Comparison of ENCODE assay signal across 8 mouse cellular contexts in genomic region chr9:110665912-110666311, GRCm38 (mm10). TPM values are rescaled to one million over a fixed set of nuclear protein-coding genes. Genes with fewer than 3 reads are reported as not detected.
A peak's percentile ranks its signal among the peaks of the same experiment; 100 is the strongest.
DNase-seq lines count a peak whose midpoint lies in the region; ATAC-seq and TF ChIP-seq lines count a peak whose summit lies in the region.

No protein-coding gene starts in this region.

- H3K4me3 ChIP-seq in lung, adult 2 months (replicated peaks; ENCODE audit: extremely low read depth, low read depth, low read length), result no peak overlapping the region
- H3K4me3 ChIP-seq in limb, embryonic 10.5 days, result no peak overlapping the region
- H3K4me3 ChIP-seq in midbrain, embryonic 13.5 days (replicated peaks), result no peak overlapping the region

- H3K9me3 ChIP-seq in limb, embryonic 10.5 days (replicated peaks), result no peaks in the 10 kb centered on the region
- H3K9me3 ChIP-seq in midbrain, embryonic 13.5 days, result no peaks in the 10 kb centered on the region

- no peak overlapping the region for H3K4me2 ChIP-seq in midbrain, embryonic 13.5 days (replicated peaks)

- no peaks in the 10 kb centered on the region for H3K36me3 ChIP-seq in limb, embryonic 10.5 days
- no peaks in the 10 kb centered on the region for H3K36me3 ChIP-seq in midbrain, embryonic 13.5 days

- peak; percentile 96 for ATAC-seq in erythroblast, adult 5-6 weeks (replicated peaks; ENCODE audit: low FRiP score, poor library complexity, severe bottlenecking)
- ATAC-seq in midbrain, embryonic 13.5 days, result 0 out of 2 replicates have a peak, but pooled peaks have one; percentile 30

- peak; percentile 66 to 74 for DNase-seq in lung, adult 18-20 months
- DNase-seq in lung, adult 2 months, result no peak
- no peak for DNase-seq in limb, embryonic 10.5 days (ENCODE audit: low spot score)
- no peak for DNase-seq in cerebellum, adult 9-10 months
- DNase-seq in retina, postnatal 1 day, result no peak
- no peak for DNase-seq in gastrocnemius, postnatal 14 days

- H3K27ac ChIP-seq in limb, embryonic 10.5 days, result peak overlapping the region; percentile 50; the same call in 1 of the 2 replicates
- H3K27ac ChIP-seq in midbrain, embryonic 13.5 days, result peak overlapping the region; percentile 39; the same call in 1 of the 2 replicates

- no peaks in the 10 kb centered on the region for H3K27me3 ChIP-seq in limb, embryonic 10.5 days (ENCODE audit: low read depth, poor library complexity, severe bottlenecking)
- H3K27me3 ChIP-seq in midbrain, embryonic 13.5 days, result no peaks in the 10 kb centered on the region

- no peak overlapping the region for H3K9ac ChIP-seq in midbrain, embryonic 13.5 days (replicated peaks)

- TF ChIP-seq POLR2A in lung, adult 2 months (IDR thresholded peaks at IDR 0.05; ENCODE audit: borderline replicate concordance, extremely low read depth, low read depth, low read length), result no peak

- intact Hi-C loops in gastrocnemius, postnatal 14 days (cut with DNase I; ENCODE audit: low total_unique reads), result no loop called here

- TF ChIP-seq CTCF in lung, adult 2 months (IDR thresholded peaks at IDR 0.05; ENCODE audit: insufficient read depth, low read length), result no peak

- WGBS in lung, adult 2 months, result 21% methylated on average over 4 of the region's 4 CpGs
- 22% methylated on average over 4 of the region's 4 CpGs for WGBS in limb, embryonic 10.5 days
- WGBS in midbrain, embryonic 13.5 days, result 32% methylated on average over 4 of the region's 4 CpGs

- H3K4me1 ChIP-seq in lung, adult 2 months (ENCODE audit: control insufficient read depth, insufficient read depth, low read length), result peaks cover 13% of the 10 kb centered on the region
- H3K4me1 ChIP-seq in limb, embryonic 10.5 days, result peaks cover 18% of the 10 kb centered on the region
- peaks cover 31% of the 10 kb centered on the region for H3K4me1 ChIP-seq in midbrain, embryonic 13.5 days (replicated peaks)

RNA-seq across cellular contexts. Expression of gene Ccdc12, which starts 9.6 kb away (rescaled TPM):
- 101 and 124 TPM in 2 replicates for polyA plus RNA-seq in lung, adult 2 months (2012; rRNA removed)
- 14.0 and 58.5 TPM in 2 replicates for total RNA-seq in erythroblast, adult 5-6 weeks (2015; ENCODE audit: low replicate concordance)
- 20.8 and 29.3 TPM in 2 replicates for total RNA-seq in erythroblast, adult 5-6 weeks (2017; ENCODE audit: low replicate concordance)
- polyA plus RNA-seq in limb, embryonic 10.5 days (2016; fragmentation: Nextera tagmentation; extraction: Ambion mirVana), result 164 and 175 TPM in 2 replicates
- 136 and 140 TPM in 2 replicates for polyA plus RNA-seq in midbrain, embryonic 13.5 days (2015; fragmentation: Nextera tagmentation; extraction: Ambion mirVana)
- 10 to 100 TPM; 46.4 to 52.6 TPM for total RNA-seq in gastrocnemius, postnatal 14 days (2021)

RNA-seq across cellular contexts. Expression of gene Nbeal2, which starts 12.0 kb away (rescaled TPM):
- polyA plus RNA-seq in lung, adult 2 months (2012; rRNA removed), result 58.4 and 66.4 TPM in 2 replicates
- total RNA-seq in erythroblast, adult 5-6 weeks (2015; ENCODE audit: low replicate concordance), result 6.9 and 15.6 TPM in 2 replicates
- 12.0 and 12.4 TPM in 2 replicates for total RNA-seq in erythroblast, adult 5-6 weeks (2017; ENCODE audit: low replicate concordance)
- 0.73 and 0.76 TPM in 2 replicates for polyA plus RNA-seq in limb, embryonic 10.5 days (2016; fragmentation: Nextera tagmentation; extraction: Ambion mirVana)
- polyA plus RNA-seq in midbrain, embryonic 13.5 days (2015; fragmentation: Nextera tagmentation; extraction: Ambion mirVana), result 2.0 and 3.1 TPM in 2 replicates
- total RNA-seq in gastrocnemius, postnatal 14 days (2021), result 1 to 10 TPM; 2.5 to 4.1 TPM

RNA-seq across cellular contexts. Expression of gene Nradd, which starts 41.7 kb away (rescaled TPM):
- 20.0 and 22.9 TPM in 2 replicates for polyA plus RNA-seq in lung, adult 2 months (2012; rRNA removed)
- total RNA-seq in erythroblast, adult 5-6 weeks (2015; ENCODE audit: low replicate concordance), result 2.3 and 2.9 TPM in 2 replicates
- 1.1 TPM in 1 of 2 replicates, not detected in the other for total RNA-seq in erythroblast, adult 5-6 weeks (2017; ENCODE audit: low replicate concordance)
- polyA plus RNA-seq in limb, embryonic 10.5 days (2016; fragmentation: Nextera tagmentation; extraction: Ambion mirVana), result 52.8 and 60.6 TPM in 2 replicates
- 33.8 and 36.6 TPM in 2 replicates for polyA plus RNA-seq in midbrain, embryonic 13.5 days (2015; fragmentation: Nextera tagmentation; extraction: Ambion mirVana)
- total RNA-seq in gastrocnemius, postnatal 14 days (2021), result 1 to 10 TPM; 1.2 to 2.5 TPM

Comparison
In these comparisons a context has a peak if more than half of its experiments do, and no peak if none do; other contexts are left out.
1. DNase-seq: peak in lung, adult 18-20 months (2 of 2); none in lung, adult 2 months (single experiment), limb, embryonic 10.5 days (single experiment), cerebellum, adult 9-10 months (single experiment), retina, postnatal 1 day (single experiment) and gastrocnemius, postnatal 14 days (single experiment).
2. RNA of gene Nbeal2, which starts 12.0 kb away (polyA plus RNA-seq): 58.4 to 66.4 TPM in lung, adult 2 months; 2.0 to 3.1 TPM in midbrain, embryonic 13.5 days and 0.73 to 0.76 TPM in limb, embryonic 10.5 days; every median in the first group is over 10 times any median in the second.